Comparison of ENCODE assay signal across 8 mouse cellular contexts in the genomic region with DNA sequence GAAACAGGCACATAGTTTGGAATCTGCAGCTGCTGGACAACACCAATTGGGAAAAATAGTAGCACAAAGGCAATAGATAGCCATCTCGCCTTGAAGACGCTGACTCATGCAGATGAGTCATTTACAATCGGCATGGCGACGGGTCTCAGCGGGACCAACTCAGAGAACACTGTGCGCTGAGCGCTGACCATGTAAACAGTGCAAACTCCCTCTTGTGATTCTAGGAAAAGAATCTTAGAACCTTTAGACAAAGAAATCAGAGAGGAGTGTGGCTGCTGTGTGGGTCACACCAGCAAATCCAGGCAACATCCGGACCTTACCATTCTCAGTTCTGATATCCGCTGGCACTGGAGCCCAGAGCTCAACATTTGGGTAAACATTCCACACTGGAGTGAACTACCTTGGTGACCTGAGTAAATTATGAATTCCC. TPM values are rescaled to one million over a fixed set of nuclear protein-coding genes. Genes with fewer than 3 reads are reported as not detected.
DNase-seq lines count a peak whose midpoint lies in the region; ATAC-seq lines count a peak whose summit lies in the region.

No protein-coding gene starts in this region.

- ATAC-seq in monocyte, adult 5-6 weeks (replicated peaks; ENCODE audit: insufficient number of reproducible peaks, low FRiP score, low TSS enrichment, poor library complexity, severe bottlenecking): peak; percentile 58

- peak; percentile 77 for DNase-seq in gastrocnemius, adult 18-20 months (ENCODE audit: low spot score)
- DNase-seq in gastrocnemius, postnatal 10 days: no peak
- DNase-seq in ZHBTc4 (ENCODE audit: low read depth, low spot score): peak; percentile 64
- DNase-seq in heart, adult 18-20 months: peak; percentile 79 to 84
- DNase-seq in kidney, postnatal 25 days: peak; percentile 35 to 55
- DNase-seq in thymus, postnatal 10 days (ENCODE audit: low spot score in 2 of 2): no peak
- DNase-seq in thymus, postnatal 25 days: no peak

RNA-seq across cellular contexts. Expression of gene Klf6, which starts 16.1 kb away (rescaled TPM):
- total RNA-seq in gastrocnemius, adult 18-20 months (2021): 10 to 100 TPM; 23.4 to 34.7 TPM
- total RNA-seq in gastrocnemius, postnatal 10 days (2021): 10 to 100 TPM; 33.5 to 36.5 TPM
- total RNA-seq in heart, adult 18-20 months (2021): 10 to 100 TPM; 64.8 to 69.7 TPM
- total RNA-seq in monocyte, adult 5-6 weeks (2017): 457 to 663 TPM (median 525 TPM) in 3 replicates

Comparison
In these comparisons a context has a peak if more than half of its experiments do, and no peak if none do; other contexts are left out.
1. DNase-seq: peak in gastrocnemius, adult 18-20 months (single experiment), ZHBTc4 (single experiment), heart, adult 18-20 months (2 of 2) and kidney, postnatal 25 days (2 of 2); none in gastrocnemius, postnatal 10 days (single experiment), thymus, postnatal 10 days (0 of 2) and thymus, postnatal 25 days (single experiment).